Mouse (Mus musculus) naive thymus-derived CD4-positive, alpha-beta T cell, adult 5 months (primary cell): Measurements from ENCODE around the gene Gm20867. TPM values are rescaled to one million over a fixed set of nuclear protein-coding genes. Genes with fewer than 3 reads are reported as not detected.

ENCODE experiments used
- polyA plus RNA-seq: library from polyadenylated mRNA; unstranded; fragments of 100-300 nt; shearing (Covaris generic); gene quantifications from one replicate; pipeline ENCODE4 v1.2.1, GENCODE M21; 2017

The Gm20867 gene
- not detected for polyA plus RNA-seq

GRCm38 (mm10) chrY:77963104-77963503, at the start of gene Gm20867:
Gene Gm20867, minus strand, starts transcription at chrY:77963204.

Other genes starting within 250 kb of the Gm20867 start
- gene Gm29564, start 249.8 kb upstream of the Gm20867 start, polyA plus RNA-seq = not detected